10 mouse cellular contexts compared by ENCODE assay signal in the genomic region with DNA sequence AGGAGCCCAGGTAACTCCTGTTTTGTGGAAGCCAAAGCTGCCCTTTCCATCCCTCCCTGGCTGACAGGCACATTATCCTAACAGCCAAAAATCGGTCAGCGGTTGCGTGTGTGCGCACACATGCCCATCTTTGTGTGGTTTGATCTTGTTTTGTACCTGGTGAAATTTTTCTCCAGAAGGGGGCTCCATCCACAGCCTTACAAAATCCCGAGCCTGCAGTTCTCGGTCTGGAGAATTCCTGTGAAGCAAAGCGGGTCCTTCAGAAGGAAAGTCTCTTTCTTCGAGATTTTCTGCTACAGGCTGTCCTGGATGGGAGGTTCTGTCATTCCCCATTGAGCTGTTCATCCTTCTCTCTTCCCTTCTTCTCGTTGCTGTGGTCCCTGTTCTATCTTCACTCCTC. TPM values are rescaled to one million over a fixed set of nuclear protein-coding genes. Genes with fewer than 3 reads are reported as not detected.
DNase-seq lines count a peak whose midpoint lies in the region; ATAC-seq lines count a peak whose summit lies in the region.
"Had no signal": no experiment of that assay in that cellular context is flagged by ENCODE, and none has a peak within 500 bp of the region (broad histone marks: within the 10 kb centered on the region; RNA-seq: fewer than 3 reads in every experiment).

No protein-coding gene starts in this region.

- DNase-seq in forebrain, embryonic 14.5 days (ENCODE audit: low spot score): peak; percentile 80
- no peak for DNase-seq in forebrain, embryonic 11.5 days (ENCODE audit: low spot score)
- peak; percentile 15 for DNase-seq in lung, postnatal 36 days
- DNase-seq in lung, postnatal 14 days: no peak
- DNase-seq in right cerebral cortex, postnatal 10 days (ENCODE audit: low spot score in 2 of 2): peak; percentile 66 to 76
- DNase-seq: liver, embryonic 13.5 days had no signal

- H3K4me1 ChIP-seq in forebrain, embryonic 14.5 days (ENCODE audit: control insufficient read depth, insufficient read depth, low read length): peaks cover 7% of the 10 kb centered on the region
- H3K4me1 ChIP-seq in forebrain, embryonic 11.5 days (replicated peaks; ENCODE audit: control insufficient read depth, insufficient read depth, low read length): peaks cover 5% of the 10 kb centered on the region; the same call in 1 of the 2 replicates
- peaks cover 69% of the 10 kb centered on the region for H3K4me1 ChIP-seq in heart, embryonic 16.5 days (ENCODE audit: control insufficient read depth, insufficient read depth, low read length)
- peaks cover 25% of the 10 kb centered on the region for H3K4me1 ChIP-seq in forebrain, embryonic 16.5 days (replicated peaks; ENCODE audit: control insufficient read depth, insufficient read depth, low read length)
- H3K4me1 ChIP-seq: liver, embryonic 13.5 days had no signal

- no peaks in the 10 kb centered on the region for H3K9me3 ChIP-seq in forebrain, embryonic 14.5 days (replicated peaks; ENCODE audit: control insufficient read depth, low read length)
- no peaks in the 10 kb centered on the region for H3K9me3 ChIP-seq in forebrain, embryonic 11.5 days (ENCODE audit: control insufficient read depth, low read length)
- H3K9me3 ChIP-seq in heart, embryonic 16.5 days (replicated peaks; ENCODE audit: control insufficient read depth, low read length): no peaks in the 10 kb centered on the region
- no peaks in the 10 kb centered on the region for H3K9me3 ChIP-seq in forebrain, embryonic 16.5 days (ENCODE audit: control insufficient read depth, low read length)
- H3K9me3 ChIP-seq: embryonic facial prominence, embryonic 15.5 days; liver, embryonic 13.5 days had no signal

- no peak overlapping the region for H3K9ac ChIP-seq in forebrain, embryonic 14.5 days (ENCODE audit: low read length)
- no peak overlapping the region for H3K9ac ChIP-seq in forebrain, embryonic 11.5 days (ENCODE audit: low read length)
- peak overlapping the region; percentile 88 for H3K9ac ChIP-seq in heart, embryonic 16.5 days (ENCODE audit: low read length)
- no peak overlapping the region for H3K9ac ChIP-seq in forebrain, embryonic 16.5 days (replicated peaks; ENCODE audit: low read depth, low read length)
- H3K9ac ChIP-seq: embryonic facial prominence, embryonic 15.5 days; liver, embryonic 13.5 days had no signal

- no peak overlapping the region for H3K27ac ChIP-seq in forebrain, embryonic 14.5 days (ENCODE audit: low read depth, low read length)
- no peak overlapping the region for H3K27ac ChIP-seq in forebrain, embryonic 11.5 days (ENCODE audit: low read depth, low read length)
- peak overlapping the region; percentile 98 for H3K27ac ChIP-seq in heart, embryonic 16.5 days (ENCODE audit: low read length)
- H3K27ac ChIP-seq in forebrain, embryonic 16.5 days (ENCODE audit: low read length): no peak overlapping the region
- H3K27ac ChIP-seq: liver, embryonic 13.5 days had no signal

- H3K36me3 ChIP-seq in forebrain, embryonic 14.5 days (ENCODE audit: control insufficient read depth, insufficient read depth, low read length): no peaks in the 10 kb centered on the region
- no peaks in the 10 kb centered on the region for H3K36me3 ChIP-seq in forebrain, embryonic 11.5 days (ENCODE audit: control insufficient read depth, insufficient read depth, low read length)
- no peaks in the 10 kb centered on the region for H3K36me3 ChIP-seq in heart, embryonic 16.5 days (ENCODE audit: control insufficient read depth, insufficient read depth)
- H3K36me3 ChIP-seq in forebrain, embryonic 16.5 days (ENCODE audit: control insufficient read depth, insufficient read depth): no peaks in the 10 kb centered on the region
- H3K36me3 ChIP-seq: embryonic facial prominence, embryonic 15.5 days; liver, embryonic 13.5 days had no signal

- H3K4me3 ChIP-seq in forebrain, embryonic 14.5 days (ENCODE audit: low read depth, low read length): no peak overlapping the region
- no peak overlapping the region for H3K4me3 ChIP-seq in forebrain, embryonic 11.5 days (ENCODE audit: low read depth, low read length)
- no peak overlapping the region for H3K4me3 ChIP-seq in heart, embryonic 16.5 days (ENCODE audit: low read length)
- H3K4me3 ChIP-seq in forebrain, embryonic 16.5 days (replicated peaks; ENCODE audit: low read length): no peak overlapping the region
- H3K4me3 ChIP-seq: embryonic facial prominence, embryonic 15.5 days; liver, embryonic 13.5 days had no signal

- ATAC-seq in forebrain, embryonic 14.5 days: no peak
- ATAC-seq in forebrain, embryonic 11.5 days (replicated peaks; ENCODE audit: low FRiP score): no peak
- ATAC-seq in heart, embryonic 16.5 days (replicated peaks; ENCODE audit: extremely low read depth, insufficient read depth, low FRiP score): no peak
- no peak for ATAC-seq in megakaryocyte, adult 5-6 weeks (ENCODE audit: poor library complexity, severe bottlenecking)
- no peak for ATAC-seq in forebrain, embryonic 16.5 days

- H3K27me3 ChIP-seq in forebrain, embryonic 14.5 days (replicated peaks; ENCODE audit: control insufficient read depth, insufficient read depth, low read length): no peaks in the 10 kb centered on the region
- peaks cover 7% of the 10 kb centered on the region for H3K27me3 ChIP-seq in forebrain, embryonic 11.5 days (ENCODE audit: control insufficient read depth, insufficient read depth, low read length)
- no peaks in the 10 kb centered on the region for H3K27me3 ChIP-seq in heart, embryonic 16.5 days (ENCODE audit: control insufficient read depth, insufficient read depth, low read length)
- no peaks in the 10 kb centered on the region for H3K27me3 ChIP-seq in forebrain, embryonic 16.5 days (replicated peaks; ENCODE audit: control insufficient read depth, insufficient read depth, low read length)

- no peak overlapping the region for H3K4me2 ChIP-seq in forebrain, embryonic 14.5 days (ENCODE audit: low read length)
- no peak overlapping the region for H3K4me2 ChIP-seq in forebrain, embryonic 11.5 days (ENCODE audit: low read depth, low read length, severe bottlenecking)
- H3K4me2 ChIP-seq in heart, embryonic 16.5 days (ENCODE audit: low read depth, low read length): peak overlapping the region; percentile 79; the same call in 1 of the 2 replicates
- H3K4me2 ChIP-seq in forebrain, embryonic 16.5 days (ENCODE audit: low read length): no peak overlapping the region
- H3K4me2 ChIP-seq: embryonic facial prominence, embryonic 15.5 days; liver, embryonic 13.5 days had no signal

- WGBS in forebrain, embryonic 14.5 days: 43% methylated on average over 9 of the region's 9 CpGs
- WGBS in forebrain, embryonic 11.5 days: 52% methylated on average over 9 of the region's 9 CpGs
- 39% methylated on average over 9 of the region's 9 CpGs for WGBS in heart, embryonic 16.5 days
- 35% methylated on average over 9 of the region's 9 CpGs for WGBS in forebrain, embryonic 16.5 days

RNA-seq across cellular contexts. Expression of a gene that starts 4.0 kb away (rescaled TPM):
- 101 and 123 TPM in 2 replicates for polyA plus RNA-seq in forebrain, embryonic 14.5 days (2014; fragmentation: Nextera tagmentation; extraction: Ambion mirVana)
- polyA plus RNA-seq in forebrain, embryonic 11.5 days (2014; fragmentation: Nextera tagmentation; extraction: Ambion mirVana): 5.6 and 7.4 TPM in 2 replicates
- polyA plus RNA-seq in heart, embryonic 16.5 days (2015; fragmentation: Nextera tagmentation; extraction: Ambion mirVana): 61.6 and 67.7 TPM in 2 replicates
- not detected in 2 replicates for total RNA-seq in megakaryocyte, adult 5-6 weeks (2015)
- not detected in 2 replicates for total RNA-seq in megakaryocyte, adult 5-6 weeks (2017)
- polyA plus RNA-seq in forebrain, embryonic 16.5 days (2015; fragmentation: Nextera tagmentation; extraction: Ambion mirVana): 110 and 129 TPM in 2 replicates

Comparison
In these comparisons a context has a peak if more than half of its experiments do, and no peak if none do; other contexts are left out.
1. DNase-seq: peak in forebrain, embryonic 14.5 days (single experiment), lung, postnatal 36 days (single experiment) and right cerebral cortex, postnatal 10 days (2 of 2); none in forebrain, embryonic 11.5 days (single experiment) and lung, postnatal 14 days (single experiment).